Mouse (Mus musculus) liver, adult 2 months (tissue): ENCODE measurements around the gene Ms4a5.

ENCODE experiments used
- CTCF ChIP-seq: fragments of 200-500 bp; IDR thresholded peaks from 2 replicates; pipeline ENCODE4 v1.5.1; 2011; ENCODE audit warnings: low read depth, low read length, control low read depth
- POLR2A ChIP-seq: fragments of 200-500 bp; IDR thresholded peaks from 2 replicates; pipeline ENCODE4 v1.6.1; 2011; ENCODE audit warnings: low read length, control low read depth; ENCODE audit not compliant: insufficient read depth; ENCODE audit errors: extremely low read depth

- TF ChIP-seq POLR2A: no peak
- no peak for TF ChIP-seq CTCF
Observed at GRCm38 (mm10) chr19:11266956-11267355, 16.7 kb downstream of the Ms4a5 start.
